Mouse (Mus musculus) heart, embryonic 11.5 days (tissue): ENCODE results near the gene Upp2. TPM values are rescaled to one million over a fixed set of nuclear protein-coding genes. Genes with fewer than 3 reads are reported as not detected.

ENCODE experiments used
- ATAC-seq: fragments of 200-750 bp; cut with Nextera tagmentation; replicated peaks from 2 replicates; pipeline ENCODE4 v1.8.0; 2017; ENCODE audit warnings: moderate library complexity; ENCODE audit not compliant: insufficient number of reproducible peaks, low FRiP score, low TSS enrichment
- H3K27ac ChIP-seq: fragments of 300-500 bp; sonication (generic); 2 replicates; pipeline ENCODE4 v1.5.1; 2014; ENCODE audit warnings: mild to moderate bottlenecking, low read depth, low read length
- H3K27me3 ChIP-seq: fragments of 300-500 bp; sonication (generic); 2 replicates; pipeline ENCODE4 v1.6.1; 2014; ENCODE audit warnings: mild to moderate bottlenecking, low read length, mixed read lengths; ENCODE audit not compliant: control insufficient read depth, insufficient read depth
- H3K36me3 ChIP-seq: fragments of 300-500 bp; sonication (generic); 2 replicates; pipeline ENCODE4 v1.6.1; 2014; ENCODE audit warnings: mild to moderate bottlenecking, low read length, moderate library complexity, mixed read lengths; ENCODE audit not compliant: control insufficient read depth, insufficient read depth
- H3K4me1 ChIP-seq: fragments of 300-500 bp; sonication (generic); 2 replicates; pipeline ENCODE4 v1.6.1; 2014; ENCODE audit warnings: low read length; ENCODE audit not compliant: control insufficient read depth, insufficient read depth
- H3K4me2 ChIP-seq: fragments of 300-500 bp; sonication (generic); 2 replicates; pipeline ENCODE4 v1.6.1; 2014; ENCODE audit warnings: mild to moderate bottlenecking, moderate library complexity
- H3K4me3 ChIP-seq: fragments of 300-500 bp; sonication (generic); 2 replicates; pipeline ENCODE4 v1.5.1; 2014; ENCODE audit warnings: low read depth, low read length
- H3K9ac ChIP-seq: fragments of 300-500 bp; sonication (generic); 2 replicates; pipeline ENCODE4 v1.6.1; 2014; ENCODE audit warnings: mild to moderate bottlenecking, low read depth, low read length, moderate library complexity
- H3K9me3 ChIP-seq: fragments of 300-500 bp; sonication (generic); replicated peaks from 2 replicates; pipeline ENCODE4 v1.6.1; 2016; ENCODE audit warnings: low read length; ENCODE audit not compliant: control insufficient read depth
- WGBS: fragments of 180-500 bp; shearing (Covaris S2); extraction: QIAGEN DNeasy Blood & Tissue Kit; methylation state at CpG from one replicate; pipeline ENCODE4 v1.1.7; 2014; ENCODE audit not compliant: insufficient replicate concordance; 5-methylcytosine and 5-hydroxymethylcytosine counted together
- polyA plus RNA-seq: library from polyadenylated mRNA; unstranded; fragments of >200 nt; fragmentation: Nextera tagmentation; extraction: Ambion mirVana; gene quantifications from 2 replicates; pipeline ENCODE4 v1.2.1, GENCODE M21; 2014

Upp2 gene
- polyA plus RNA-seq, 1 experiment from 2014 or later = 8.4 TPM

DNA sequence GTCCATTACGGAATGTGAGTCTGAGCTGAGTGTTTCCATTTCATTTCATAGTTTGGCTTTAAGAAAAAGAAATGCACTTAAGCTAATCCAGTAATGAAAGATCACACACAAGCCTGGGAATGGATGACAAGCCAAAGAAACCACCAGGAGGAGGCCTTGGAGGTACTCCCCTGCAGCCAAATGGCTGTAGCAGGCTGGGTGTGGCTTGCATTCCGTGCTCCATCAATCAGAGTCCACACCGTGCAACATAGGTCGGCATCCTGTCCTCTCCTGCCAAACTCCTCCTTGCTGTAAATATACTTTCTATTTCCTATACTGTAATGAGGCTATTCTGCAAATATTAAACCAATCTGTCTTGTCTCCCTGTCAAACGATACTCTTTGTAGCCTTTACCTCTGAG lies 143.1 kb downstream of the Upp2 start:
- Histone ChIP-seq H3K27me3 (no peaks in the 10 kb centered on the region), H3K4me1 (peaks cover 47% of the 10 kb centered on the region), H3K9me3 (no peaks in the 10 kb centered on the region), H3K4me2 (no peak overlapping the region), H3K9ac (no peak overlapping the region), H3K36me3 (no peaks in the 10 kb centered on the region), H3K4me3 (no peak overlapping the region), H3K27ac (no peak overlapping the region)
- 66% methylated on average over 5 of the region's 5 CpGs for WGBS
- no peak for ATAC-seq

DNA sequence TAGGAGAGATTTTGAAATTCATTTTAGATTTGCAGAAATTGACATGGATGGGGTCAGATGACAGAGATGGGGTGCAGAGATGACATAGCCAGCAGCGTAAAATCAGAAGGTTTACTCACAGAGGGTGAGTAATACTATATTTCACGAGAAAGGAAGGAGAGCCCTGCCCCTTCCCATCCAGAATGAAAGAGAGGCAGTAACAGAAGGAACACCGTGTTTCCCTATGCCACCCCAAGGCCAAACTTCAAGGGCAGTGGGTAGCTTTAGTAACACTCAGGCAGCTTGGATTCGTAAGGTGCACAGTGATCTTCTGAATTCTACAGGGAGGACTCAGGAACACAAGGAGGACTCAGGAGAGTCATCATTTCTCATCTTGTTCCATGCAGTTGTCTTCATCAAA lies 144.0 kb downstream of the Upp2 start:
- no peak for ATAC-seq
- Histone ChIP-seq H3K4me2 (no peak overlapping the region), H3K27ac (peak overlapping the region; percentile 82), H3K27me3 (no peaks in the 10 kb centered on the region), H3K4me1 (peaks cover 47% of the 10 kb centered on the region), H3K9me3 (no peaks in the 10 kb centered on the region), H3K4me3 (no peak overlapping the region), H3K36me3 (no peaks in the 10 kb centered on the region), H3K9ac (no peak overlapping the region)
- 74% methylated on average over 4 of the region's 4 CpGs for WGBS

GRCm38 (mm10) chr2:58711491-58711890 lies 144.4 kb downstream of the Upp2 start:
- WGBS = 48% methylated on average over 2 of the region's 2 CpGs
- H3K9me3 ChIP-seq = no peaks in the 10 kb centered on the region
- H3K27me3 ChIP-seq = no peaks in the 10 kb centered on the region
- H3K4me3 ChIP-seq = no peak overlapping the region
- no peak for ATAC-seq
- H3K27ac ChIP-seq = peak overlapping the region; percentile 82
- no peak overlapping the region for H3K9ac ChIP-seq
- no peaks in the 10 kb centered on the region for H3K36me3 ChIP-seq
- H3K4me2 ChIP-seq = no peak overlapping the region
- H3K4me1 ChIP-seq = peaks cover 45% of the 10 kb centered on the region

GRCm38 (mm10) chr2:58711935-58712334 lies 144.8 kb downstream of the Upp2 start:
- Histone ChIP-seq H3K27ac (peak overlapping the region; percentile 82), H3K4me2 (no peak overlapping the region), H3K9me3 (no peaks in the 10 kb centered on the region), H3K4me3 (no peak overlapping the region), H3K27me3 (no peaks in the 10 kb centered on the region), H3K9ac (no peak overlapping the region), H3K4me1 (peaks cover 41% of the 10 kb centered on the region), H3K36me3 (no peaks in the 10 kb centered on the region)
- 22% methylated on average over 5 of the region's 5 CpGs for WGBS
- ATAC-seq = peak; percentile 56; the same call in 1 of the 2 replicates

GRCm38 (mm10) chr2:58717898-58718297 lies 150.8 kb downstream of the Upp2 start:
- Histone ChIP-seq H3K27me3 (no peaks in the 10 kb centered on the region), H3K9ac (no peak overlapping the region), H3K4me2 (no peak overlapping the region), H3K27ac (no peak overlapping the region), H3K4me1 (no peaks in the 10 kb centered on the region), H3K9me3 (peaks cover 3% of the 10 kb centered on the region; the same call in 1 of the 2 replicates), H3K4me3 (no peak overlapping the region), H3K36me3 (no peaks in the 10 kb centered on the region)
- 60% methylated on average over 3 of the region's 3 CpGs for WGBS
- ATAC-seq = no peak

DNA sequence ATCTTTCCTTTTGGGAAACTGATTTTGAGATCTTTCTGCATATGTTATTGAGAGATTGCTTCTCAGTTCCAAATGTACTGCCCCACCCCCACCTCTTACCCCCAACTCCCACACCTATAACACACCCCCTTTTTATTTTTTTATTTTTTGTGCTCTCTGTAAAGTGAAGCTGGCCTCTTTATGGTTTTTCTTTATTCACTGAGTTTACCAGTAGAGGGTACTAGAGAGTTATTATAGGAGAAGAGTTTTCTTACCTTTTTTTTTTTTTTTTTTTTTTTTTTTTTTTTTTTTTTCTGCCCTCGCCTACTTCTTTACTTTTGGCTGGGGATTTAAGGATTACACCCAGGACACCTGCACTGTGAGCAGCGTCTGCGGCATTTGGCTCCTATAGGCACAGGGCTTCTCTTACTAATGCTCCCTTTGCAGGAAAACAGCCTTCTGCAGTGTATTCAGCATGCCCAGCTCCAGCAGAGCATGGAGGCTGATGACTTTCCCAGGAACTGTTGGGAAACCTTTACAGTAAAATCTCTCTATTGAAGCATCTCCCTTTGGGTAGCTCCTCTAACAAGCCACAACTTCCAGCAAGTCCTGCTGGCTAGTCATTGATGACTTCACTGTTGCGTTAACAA lies 170.2 kb downstream of the Upp2 start:
- Histone ChIP-seq H3K4me2 (no peak overlapping the region), H3K4me1 (no peaks in the 10 kb centered on the region), H3K36me3 (no peaks in the 10 kb centered on the region), H3K4me3 (no peak overlapping the region), H3K27me3 (no peaks in the 10 kb centered on the region), H3K9ac (no peak overlapping the region), H3K27ac (no peak overlapping the region), H3K9me3 (no peaks in the 10 kb centered on the region)
- ATAC-seq = no peak
- 36% methylated on average over 4 of the region's 4 CpGs for WGBS

DNA sequence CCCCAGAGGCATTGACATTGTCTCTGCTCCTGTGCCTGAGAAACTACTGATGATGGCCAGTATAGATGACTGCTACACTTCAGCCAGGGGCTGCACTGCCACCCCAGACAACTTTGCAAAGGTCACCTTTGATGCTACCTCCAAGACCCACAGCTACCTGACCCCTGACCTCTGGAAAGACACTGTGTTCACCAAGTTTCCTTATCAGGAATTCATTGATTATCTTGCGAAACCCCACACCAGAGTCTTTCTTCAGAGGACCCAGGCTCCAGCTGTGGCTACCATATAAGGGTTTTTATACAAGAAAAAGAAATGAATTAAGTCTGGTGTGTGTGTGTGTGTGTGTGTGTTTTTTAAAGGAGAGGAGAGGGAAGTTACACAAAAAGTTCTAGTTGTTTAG lies 174.1 kb downstream of the Upp2 start:
- no peaks in the 10 kb centered on the region for H3K9me3 ChIP-seq
- H3K36me3 ChIP-seq = no peaks in the 10 kb centered on the region
- no peak for ATAC-seq
- H3K27me3 ChIP-seq = no peaks in the 10 kb centered on the region
- no peaks in the 10 kb centered on the region for H3K4me1 ChIP-seq
- H3K4me2 ChIP-seq = no peak overlapping the region
- WGBS = 58% methylated on average over 1 of the region's 1 CpGs
- H3K9ac ChIP-seq = no peak overlapping the region
- no peak overlapping the region for H3K27ac ChIP-seq
- no peak overlapping the region for H3K4me3 ChIP-seq

DNA sequence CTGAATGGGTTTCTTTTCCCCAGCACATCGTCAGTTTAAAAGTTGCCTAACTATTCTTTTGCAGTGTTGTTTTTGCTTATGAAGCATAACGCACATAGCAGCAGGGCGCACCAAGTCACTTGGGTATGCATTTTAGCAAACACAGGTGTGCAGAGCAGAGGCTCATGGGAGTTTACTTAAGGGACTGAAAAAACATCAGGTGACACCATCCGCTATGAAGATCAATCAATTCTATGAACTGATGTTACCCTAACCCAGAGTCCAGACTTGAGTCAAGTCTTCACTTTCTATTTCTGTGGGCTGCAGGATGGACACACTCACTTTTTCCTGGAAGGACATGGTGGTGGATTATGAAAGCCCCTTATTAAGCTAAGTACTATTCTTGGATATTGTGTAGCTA lies 174.9 kb downstream of the Upp2 start:
- Histone ChIP-seq H3K27ac (no peak overlapping the region), H3K4me3 (no peak overlapping the region), H3K4me1 (no peaks in the 10 kb centered on the region), H3K36me3 (no peaks in the 10 kb centered on the region), H3K4me2 (no peak overlapping the region), H3K9ac (no peak overlapping the region), H3K27me3 (no peaks in the 10 kb centered on the region), H3K9me3 (no peaks in the 10 kb centered on the region)
- no peak for ATAC-seq
- WGBS = 93% methylated on average over 4 of the region's 4 CpGs

DNA sequence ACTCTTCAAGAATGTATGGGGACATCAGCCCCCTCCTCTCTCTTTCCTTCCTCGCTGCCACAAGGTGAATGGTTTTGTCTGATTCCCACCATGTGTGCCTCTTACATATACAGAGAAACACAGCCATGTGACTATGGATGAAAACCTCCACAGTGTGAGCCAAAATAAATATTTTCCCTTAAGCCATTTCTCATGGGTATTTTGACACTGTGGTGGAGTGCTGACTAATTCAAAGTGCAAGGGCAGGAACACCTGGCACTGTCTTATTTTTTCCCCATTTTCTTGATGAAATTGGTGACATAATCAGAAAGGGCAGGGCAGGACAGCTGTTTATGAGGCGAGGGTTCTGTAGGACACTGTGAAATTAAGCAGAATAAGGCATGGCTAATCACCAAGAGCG lies 176.3 kb downstream of the Upp2 start:
- Histone ChIP-seq H3K9me3 (no peaks in the 10 kb centered on the region), H3K4me1 (no peaks in the 10 kb centered on the region), H3K9ac (no peak overlapping the region), H3K4me2 (no peak overlapping the region), H3K36me3 (no peaks in the 10 kb centered on the region), H3K27ac (no peak overlapping the region), H3K27me3 (no peaks in the 10 kb centered on the region), H3K4me3 (no peak overlapping the region)
- WGBS = 72% methylated on average over 3 of the region's 3 CpGs
- ATAC-seq = no peak
